Mouse (Mus musculus) megakaryocyte-erythroid progenitor cell, adult 5-6 weeks (primary cell): ENCODE data around the gene Map3k10. TPM values are rescaled to one million over a fixed set of nuclear protein-coding genes. Genes with fewer than 3 reads are reported as not detected.

Experiments
- ATAC-seq: replicated peaks from 2 replicates; pipeline ENCODE4 v1.8.0; 2016; ENCODE audit warnings: mild to moderate bottlenecking, inconsistent platforms; ENCODE audit not compliant: severe bottlenecking, poor library complexity, low FRiP score, low TSS enrichment
- total RNA-seq, 2 experiments: library from RNA; stranded (forward) in 1 of 2; stranded (reverse) in 1 of 2; fragments of 200-1000, 215-1000 nt in 1 of 2; fragments of >200 nt in 1 of 2; fragmentation: Nextera tagmentation in 1 of 2; gene quantifications; 2 replicates each; pipeline ENCODE4 v1.2.3; 2014 to 2017

Map3k10 gene
- 6.2 and 13.5 TPM in 2 replicates for total RNA-seq (2014; fragmentation: Nextera tagmentation)
- 2.9 and 4.5 TPM in 2 replicates for total RNA-seq (2017)

DNA sequence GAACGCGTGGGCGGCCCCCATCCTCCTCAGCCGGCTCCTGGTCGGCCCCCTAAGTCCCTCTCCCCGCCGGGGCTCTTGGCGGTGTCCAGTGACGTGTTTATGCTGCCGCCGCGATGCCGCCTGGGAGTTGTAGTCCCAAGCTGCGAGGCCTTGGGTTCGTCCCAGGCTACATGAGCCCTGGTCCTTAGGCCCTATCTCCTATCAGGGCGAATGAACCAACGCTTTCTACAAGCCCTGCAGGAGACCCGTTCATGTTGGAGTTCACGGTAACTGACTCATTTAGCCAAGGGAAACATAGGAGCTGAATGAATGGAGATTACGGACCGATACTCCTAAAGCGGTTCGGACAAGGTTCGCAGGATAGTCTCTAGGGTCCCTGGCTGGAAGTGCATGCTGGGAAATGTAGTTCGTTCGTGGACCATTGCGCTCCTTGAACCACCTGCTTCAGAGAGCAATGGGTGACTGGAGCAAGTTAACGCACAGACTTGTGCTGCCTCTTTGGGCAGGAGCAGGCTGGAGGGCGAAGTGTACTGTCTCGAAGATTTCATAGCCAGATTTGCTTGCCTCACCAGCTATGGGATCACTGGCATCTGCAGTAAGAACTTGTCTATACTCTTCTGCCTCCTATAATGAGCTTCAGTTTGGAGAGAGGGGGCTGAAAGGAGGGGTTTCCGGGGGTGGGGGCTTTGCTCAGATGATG is at the start of gene Map3k10:
Map3k10 (minus strand) TSS at position 77 of the 700 bp plus-strand sequence.
- ATAC-seq: peak; percentile 98

DNA sequence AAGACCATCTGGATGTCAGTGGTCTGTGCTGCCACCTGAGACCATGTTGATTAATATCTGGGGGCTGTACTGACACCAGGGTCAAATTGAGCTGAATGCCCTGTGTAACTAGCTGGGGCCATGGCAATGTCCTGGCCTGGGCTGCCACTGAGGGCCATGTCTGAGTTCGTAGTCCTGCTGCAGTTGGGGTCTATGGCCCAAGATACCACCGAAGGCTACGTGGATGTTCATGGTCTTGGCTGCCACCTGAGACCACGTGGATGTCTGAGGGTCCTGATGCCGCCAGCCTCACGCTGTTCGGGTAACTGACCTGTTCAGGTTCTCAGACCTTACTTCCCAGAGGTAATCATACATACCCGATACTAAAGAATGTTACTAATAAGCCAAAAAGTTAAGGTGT is 47.6 kb upstream of the Map3k10 start:
- no peak for ATAC-seq

DNA sequence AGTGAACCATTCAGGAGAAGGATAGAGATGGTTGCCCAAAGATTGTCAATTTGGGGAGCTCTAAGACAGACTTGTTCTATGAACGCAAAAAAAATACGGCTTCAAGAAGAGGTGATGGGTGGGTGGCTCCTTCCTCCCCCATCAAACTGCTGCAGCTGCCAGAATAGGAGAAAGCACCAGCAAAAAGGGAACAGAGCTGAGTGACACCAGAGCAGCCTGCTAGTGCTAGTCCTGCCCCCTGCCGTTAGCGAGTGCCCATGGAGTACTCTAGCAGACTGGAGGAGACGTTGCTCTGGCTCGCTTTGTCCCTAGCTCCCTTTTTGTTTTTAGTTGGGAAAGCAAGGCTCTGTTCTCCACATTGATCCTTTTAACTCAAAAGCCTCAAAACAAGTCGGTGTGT is 36.0 kb upstream of the Map3k10 start:
- ATAC-seq: no peak

GRCm38 (mm10) chr7:27696711-27697110 is 22.3 kb upstream of the Map3k10 start:
- ATAC-seq: no peak

DNA sequence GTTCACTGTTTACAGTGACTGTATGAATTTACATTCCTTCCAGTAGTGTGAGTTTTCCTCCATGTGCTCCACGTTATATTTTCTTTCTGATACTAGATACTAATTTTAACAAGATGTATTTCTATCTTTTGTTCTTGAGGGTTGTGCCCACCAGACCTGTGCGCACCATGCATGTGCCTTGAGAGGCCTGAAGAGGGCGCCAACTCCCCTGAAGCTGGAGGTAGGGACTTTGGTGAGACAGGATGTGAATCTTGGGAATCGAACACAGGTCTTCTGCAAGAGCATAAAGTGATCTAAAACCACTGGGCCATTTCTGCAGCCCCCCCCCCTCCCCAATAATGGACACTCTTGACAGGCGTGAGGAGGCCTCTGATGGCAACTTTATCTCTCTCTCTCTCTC is 16.7 kb upstream of the Map3k10 start:
- 0 out of 2 replicates have a peak, but pooled peaks have one; percentile 31 for ATAC-seq

DNA sequence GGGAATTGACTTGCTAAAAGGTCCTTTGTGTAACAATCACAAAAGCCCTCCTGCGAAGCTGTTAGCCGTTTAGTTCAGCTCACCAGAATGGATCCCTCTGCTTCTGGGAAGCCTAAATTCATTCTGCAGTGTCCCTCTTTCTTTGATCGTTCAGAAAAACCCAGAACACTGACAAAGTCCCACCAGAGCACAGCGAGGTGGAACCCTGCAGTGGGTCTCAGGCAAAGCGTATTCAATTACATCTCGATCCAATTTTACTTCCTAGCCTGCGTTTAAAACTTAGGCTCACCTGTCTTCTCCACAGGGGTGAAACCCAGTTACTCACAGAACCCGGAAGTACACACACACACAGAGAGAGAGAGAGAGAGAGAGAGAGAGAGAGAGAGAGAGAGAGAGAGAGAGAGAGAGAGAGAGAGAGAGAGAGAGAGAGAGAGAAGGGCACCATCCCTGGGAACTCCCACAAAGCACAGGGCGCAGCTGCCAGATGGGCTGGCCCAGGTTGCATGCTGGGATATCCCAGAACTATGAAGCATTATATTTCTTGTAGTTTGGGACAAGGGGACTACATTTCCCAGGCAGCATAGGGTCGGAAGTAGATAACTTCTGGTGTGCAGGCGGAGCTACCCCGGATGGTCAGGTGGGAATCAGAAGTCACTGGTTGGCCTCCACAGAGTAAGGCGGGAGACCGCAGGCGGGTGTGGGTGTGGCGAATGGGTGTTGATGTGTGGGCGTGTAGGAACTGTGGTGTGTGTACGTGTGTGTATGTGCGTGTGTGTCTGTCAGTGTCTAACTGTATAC is 14.6 kb upstream of the Map3k10 start, which contains the start of gene Zfp607b:
Zfp607b (plus strand) TSS at position 526 of the 798 bp plus-strand sequence.
- ATAC-seq: peak; percentile 99

DNA sequence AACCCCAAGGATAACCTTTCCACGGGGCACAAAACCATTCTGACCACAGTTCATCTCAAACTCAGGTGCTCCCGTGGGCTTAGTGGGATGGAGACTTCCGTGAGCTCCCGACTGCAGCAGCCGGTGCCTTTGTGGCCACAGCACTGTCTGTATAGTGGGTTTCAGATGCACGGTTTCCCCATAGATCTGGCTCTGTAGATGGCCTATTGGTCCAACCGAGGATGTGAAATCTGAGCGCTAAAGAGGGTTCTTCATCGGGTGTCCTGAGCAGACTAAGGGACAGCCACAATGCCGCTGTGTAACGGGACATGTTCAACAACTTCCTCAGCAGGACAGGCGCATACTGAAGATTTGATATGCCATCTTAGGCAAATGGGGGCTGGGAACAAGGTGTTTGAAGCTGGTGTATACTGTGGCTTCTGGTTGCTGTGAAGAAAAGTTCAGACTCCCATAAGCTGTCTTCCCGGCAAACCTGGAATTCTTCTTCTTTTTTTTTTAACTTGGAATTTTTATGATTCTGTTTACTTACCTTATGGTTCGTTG is 13.9 kb upstream of the Map3k10 start:
- ATAC-seq: no peak

- no peak for ATAC-seq
These were observed 13.4 kb upstream of the Map3k10 start for GRCm38 (mm10) chr7:27687836-27688235.

- no peak for ATAC-seq
These were observed 12.6 kb upstream of the Map3k10 start for GRCm38 (mm10) chr7:27687043-27687442.

- ATAC-seq: no peak
These were observed 11.3 kb upstream of the Map3k10 start for GRCm38 (mm10) chr7:27685681-27686080.

DNA sequence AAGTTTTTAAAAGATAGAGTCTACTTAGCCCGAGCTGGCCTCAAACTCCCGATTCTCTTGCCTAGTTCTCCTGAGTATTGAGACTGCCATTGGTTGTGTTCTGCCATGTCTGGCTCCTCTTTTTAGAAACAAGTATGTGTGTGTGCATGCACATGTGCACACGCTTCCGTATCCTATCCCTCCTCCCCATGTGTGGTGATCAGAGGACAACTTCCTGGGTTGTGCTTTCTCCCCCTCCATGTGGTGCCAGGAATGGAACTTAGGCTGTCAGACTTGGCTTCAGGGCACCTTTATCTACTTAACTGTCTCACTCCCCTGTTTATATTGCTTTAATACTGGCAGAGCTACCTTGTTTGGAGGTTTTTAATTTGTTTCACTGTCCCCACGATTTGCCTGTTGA is 10.8 kb upstream of the Map3k10 start:
- no peak for ATAC-seq

DNA sequence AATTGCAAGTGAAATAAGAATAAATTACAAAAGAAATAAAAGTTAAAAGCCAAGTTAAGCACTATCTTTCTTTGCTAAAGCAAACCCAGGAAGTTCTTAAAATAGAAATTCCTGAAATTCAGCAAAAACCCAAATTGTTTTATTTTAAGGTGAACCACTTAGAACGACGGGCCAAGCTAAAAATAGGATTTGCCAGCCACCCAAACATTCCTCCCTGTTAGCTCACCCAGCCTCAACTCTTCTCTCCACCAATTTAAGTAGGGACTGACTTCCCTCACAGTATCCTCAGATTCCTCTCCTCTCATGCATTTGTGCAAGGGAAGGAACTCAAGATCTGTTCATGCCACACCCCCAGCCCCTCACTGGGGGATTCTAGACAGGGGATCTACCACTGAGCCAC is 8.8 kb upstream of the Map3k10 start:
- ATAC-seq: no peak

DNA sequence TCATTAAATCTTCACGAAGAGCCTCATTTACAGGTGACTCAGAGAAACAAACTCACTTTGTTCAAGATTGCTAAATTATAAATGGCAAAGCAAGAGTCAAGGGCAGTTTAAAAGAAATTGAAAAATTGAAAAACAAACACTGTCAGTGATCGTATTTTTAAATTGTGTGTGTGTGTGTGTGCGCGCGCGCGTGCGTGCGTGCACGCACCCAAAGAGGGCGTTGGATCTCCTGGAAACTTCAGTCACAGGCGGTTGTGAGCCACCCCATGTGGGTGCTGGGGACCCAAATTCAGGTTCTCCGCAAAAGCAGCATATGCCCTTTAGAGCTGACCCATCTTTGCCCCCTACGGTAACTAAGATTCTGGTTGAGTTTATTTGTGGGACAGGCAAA is 819 bp upstream of the Map3k10 start:
- no peak for ATAC-seq

DNA sequence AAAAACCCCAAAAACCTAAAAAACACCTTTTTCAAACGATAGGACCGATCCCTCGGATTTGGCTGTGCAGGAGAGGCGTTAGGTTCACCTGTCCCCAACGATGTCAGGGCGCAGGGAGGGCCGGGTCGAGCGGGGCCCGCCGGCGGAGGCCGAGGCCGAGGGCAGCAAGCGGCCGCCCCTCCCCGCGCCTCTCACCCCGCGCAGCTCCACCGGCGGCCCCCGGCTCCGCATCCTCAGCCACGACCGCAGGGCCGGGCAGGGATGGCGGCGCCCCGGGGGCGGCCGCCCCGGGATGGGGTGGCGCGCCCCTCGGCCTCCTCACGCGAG is 240 bp downstream of the Map3k10 start:
- no peak for ATAC-seq

GRCm38 (mm10) chr7:27673575-27674131 is 745 bp downstream of the Map3k10 start:
- no peak for ATAC-seq

DNA sequence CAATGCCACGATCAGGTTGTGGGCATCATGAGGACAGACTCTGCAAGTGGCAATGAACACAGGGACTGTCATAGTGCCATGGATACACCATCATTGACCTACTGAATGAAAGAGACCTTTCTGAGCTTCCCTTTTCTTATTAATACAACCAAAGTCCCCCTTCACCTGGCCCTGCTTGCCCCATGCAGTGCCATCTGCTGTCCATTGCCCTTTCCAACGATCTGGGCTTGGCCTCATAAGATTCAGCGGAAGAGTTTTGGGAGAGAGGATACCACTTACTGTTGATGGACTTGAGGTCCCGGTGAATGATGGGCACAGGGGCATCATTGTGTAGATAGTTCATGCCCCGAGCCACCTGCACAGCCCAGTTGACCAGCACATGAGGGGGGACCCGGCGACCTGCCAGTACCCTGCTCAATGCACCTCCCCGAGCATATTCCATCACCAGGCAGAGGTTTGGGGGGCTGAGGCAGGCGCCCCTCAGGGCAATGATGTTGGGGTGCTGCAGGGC is 1.3 kb downstream of the Map3k10 start:
- no peak for ATAC-seq

DNA sequence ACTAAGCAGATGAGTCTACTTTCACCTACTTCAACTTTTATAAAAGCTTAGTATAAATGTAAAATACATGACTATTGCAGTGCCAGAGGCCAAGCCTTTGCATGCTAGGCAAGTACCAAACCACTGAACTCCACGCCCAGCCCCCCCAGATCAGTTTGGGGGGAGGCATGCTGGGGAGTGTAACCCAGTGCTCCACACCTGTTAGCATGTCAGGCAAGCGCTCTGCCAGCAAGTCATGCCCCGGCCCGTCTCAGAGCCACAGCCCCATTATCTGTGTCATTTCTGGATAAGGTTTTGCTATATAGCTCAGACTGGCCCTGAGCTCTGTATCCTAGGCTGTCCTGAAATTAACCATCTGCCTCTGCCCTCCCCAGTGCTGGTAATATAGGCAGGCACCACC is 12.4 kb downstream of the Map3k10 start:
- ATAC-seq: no peak

- 0 out of 2 replicates have a peak, but pooled peaks have one; percentile 31 for ATAC-seq
These were observed 15.4 kb downstream of the Map3k10 start for GRCm38 (mm10) chr7:27658712-27659663.

DNA sequence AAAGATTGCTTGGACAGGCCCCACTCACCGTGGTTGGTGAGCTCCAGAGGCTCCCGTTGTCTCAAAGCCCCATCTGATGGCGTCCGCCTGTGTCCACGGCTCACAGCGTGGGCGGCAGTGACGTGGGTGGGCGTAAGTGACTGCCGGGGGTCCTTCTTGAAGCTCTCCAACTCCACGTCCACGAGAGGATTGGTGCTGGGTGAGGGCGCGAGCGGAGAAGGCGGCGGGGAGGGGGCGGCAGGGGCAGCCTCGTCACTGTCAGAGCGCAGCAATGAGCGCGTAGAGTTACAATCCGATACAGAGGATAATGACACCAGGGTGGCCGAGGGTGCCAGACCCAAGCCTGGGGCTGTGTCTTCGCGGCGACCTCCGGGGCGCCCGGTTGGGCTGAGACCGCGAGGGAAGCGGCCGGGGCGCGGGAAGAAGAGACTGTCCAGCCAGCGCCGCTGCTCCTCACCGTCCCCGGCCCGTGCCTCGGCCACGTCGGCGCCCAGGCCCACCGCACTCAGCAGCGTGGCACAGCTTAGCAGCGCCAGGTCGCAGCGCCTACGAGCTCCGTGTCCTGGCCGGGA is 16.5 kb downstream of the Map3k10 start:
- ATAC-seq: no peak
